Mouse (Mus musculus) hindbrain, embryonic 11.5 days (tissue): ENCODE measurements around the gene Car9. TPM values are rescaled to one million over a fixed set of nuclear protein-coding genes. Genes with fewer than 3 reads are reported as not detected.

Experiments used
- ATAC-seq: fragments of 200-750 bp; cut with Nextera tagmentation; 2 replicates; pipeline ENCODE4 v1.8.0; 2017; ENCODE audit warnings: mild to moderate bottlenecking, moderate TSS enrichment, moderate library complexity; ENCODE audit not compliant: low FRiP score
- DNase-seq: peaks from one replicate; pipeline ENCODE4 v3.0.0-alpha.2; 2015; ENCODE audit warnings: low spot score
- H3K27ac ChIP-seq: fragments of 300-500 bp; sonication (generic); 2 replicates; pipeline ENCODE4 v1.5.1; 2014; ENCODE audit warnings: mild to moderate bottlenecking, low read depth, low read length
- H3K27me3 ChIP-seq: fragments of 300-500 bp; sonication (generic); 2 replicates; pipeline ENCODE4 v1.6.1; 2014; ENCODE audit warnings: mild to moderate bottlenecking, low read length, moderate library complexity, mixed read lengths; ENCODE audit not compliant: control insufficient read depth, insufficient read depth
- H3K36me3 ChIP-seq: fragments of 300-500 bp; sonication (generic); 2 replicates; pipeline ENCODE4 v1.6.1; 2014; ENCODE audit warnings: mild to moderate bottlenecking, low read length, moderate library complexity, mixed read lengths; ENCODE audit not compliant: control insufficient read depth, insufficient read depth
- H3K4me1 ChIP-seq: fragments of 300-500 bp; sonication (generic); replicated peaks from 2 replicates; pipeline ENCODE4 v1.6.1; 2014; ENCODE audit warnings: low read length, mixed read lengths; ENCODE audit not compliant: control insufficient read depth, insufficient read depth
- H3K4me2 ChIP-seq: fragments of 300-500 bp; sonication (generic); replicated peaks from 2 replicates; pipeline ENCODE4 v1.6.1; 2014; ENCODE audit warnings: mild to moderate bottlenecking, low read depth, low read length
- H3K4me3 ChIP-seq: fragments of 300-500 bp; sonication (generic); 2 replicates; pipeline ENCODE4 v1.5.1; 2014; ENCODE audit warnings: low read depth, low read length
- H3K9ac ChIP-seq: fragments of 300-500 bp; sonication (generic); 2 replicates; pipeline ENCODE4 v1.6.1; 2014; ENCODE audit warnings: low read depth, low read length
- H3K9me3 ChIP-seq: fragments of 300-500 bp; sonication (generic); 2 replicates; pipeline ENCODE4 v1.6.1; 2016; ENCODE audit warnings: low read length; ENCODE audit not compliant: control insufficient read depth
- WGBS: fragments of 180-500 bp; shearing (Covaris S2); extraction: QIAGEN DNeasy Blood & Tissue Kit; methylation state at CpG from one replicate; pipeline ENCODE4 v1.1.7; 2014; 5-methylcytosine and 5-hydroxymethylcytosine counted together
- polyA plus RNA-seq: library from polyadenylated mRNA; unstranded; fragments of >200 nt; fragmentation: Nextera tagmentation; extraction: Ambion mirVana; gene quantifications from 2 replicates; pipeline ENCODE4 v1.2.1, GENCODE M21; 2014

The Car9 gene
- polyA plus RNA-seq, 1 experiment from 2014 or later: 0.79 TPM

GRCm38 (mm10) chr4:43497946-43498345 lies 8.8 kb upstream of the Car9 start:
- Histone ChIP-seq H3K9me3 (no peaks in the 10 kb centered on the region), H3K27me3 (no peaks in the 10 kb centered on the region), H3K9ac (no peak overlapping the region), H3K4me2 (peak overlapping the region; percentile 74), H3K36me3 (no peaks in the 10 kb centered on the region), H3K4me3 (peak overlapping the region; percentile 54; the same call in 1 of the 2 replicates), H3K27ac (no peak overlapping the region), H3K4me1 (peaks cover 5% of the 10 kb centered on the region; the same call in 1 of the 2 replicates)
- WGBS: 73% methylated on average over 4 of the region's 4 CpGs
- DNase-seq (no peak), ATAC-seq (no peak)

GRCm38 (mm10) chr4:43498983-43499382 lies 7.8 kb upstream of the Car9 start:
- peak; percentile 58 for DNase-seq
- Histone ChIP-seq H3K36me3 (no peaks in the 10 kb centered on the region), H3K27ac (no peak overlapping the region), H3K9me3 (no peaks in the 10 kb centered on the region), H3K27me3 (no peaks in the 10 kb centered on the region), H3K4me3 (peak overlapping the region; percentile 54), H3K9ac (peak overlapping the region; percentile 56), H3K4me2 (peak overlapping the region; percentile 74), H3K4me1 (peaks cover 5% of the 10 kb centered on the region; the same call in 1 of the 2 replicates)
- WGBS: 13% methylated on average over 8 of the region's 8 CpGs
- ATAC-seq: peak; percentile 61; the same call in 1 of the 2 replicates

- DNase-seq: peak; percentile 93
- ATAC-seq: peak; percentile 85
- peak within 1 kb of the TSS; percentile 56 for H3K9ac ChIP-seq
- H3K9me3 ChIP-seq: no peaks in the 10 kb centered on the region
- peak within 1 kb of the TSS; percentile 54 for H3K4me3 ChIP-seq
- peaks cover 5% of the 10 kb centered on the region; the same call in 1 of the 2 replicates for H3K4me1 ChIP-seq
- H3K27ac ChIP-seq: no peak within 1 kb of the TSS
- H3K4me2 ChIP-seq: peak within 1 kb of the TSS; percentile 74
- no peaks in the 10 kb centered on the region for H3K36me3 ChIP-seq
- WGBS: 8% methylated on average over 50 of the region's 50 CpGs
- no peaks in the 10 kb centered on the region for H3K27me3 ChIP-seq
Measured at GRCm38 (mm10) chr4:43499407-43500333, 7.1 kb upstream of the Car9 start, which contains the start of gene Arhgef39. TSS of gene Arhgef39 (minus strand) at chr4:43499695.

GRCm38 (mm10) chr4:43503041-43503440 lies 3.7 kb upstream of the Car9 start:
- WGBS: 78% methylated on average over 2 of the region's 2 CpGs
- Histone ChIP-seq H3K27me3 (peaks cover 4% of the 10 kb centered on the region; the same call in 1 of the 2 replicates), H3K4me3 (no peak overlapping the region), H3K4me2 (no peak overlapping the region), H3K4me1 (0 out of 2 replicates have a peak, but pooled peaks cover 5% of the 10 kb centered on the region), H3K9ac (no peak overlapping the region), H3K27ac (no peak overlapping the region), H3K9me3 (no peaks in the 10 kb centered on the region), H3K36me3 (no peaks in the 10 kb centered on the region)
- ATAC-seq: no peak
- no peak for DNase-seq

GRCm38 (mm10) chr4:43503506-43503905 lies 3.3 kb upstream of the Car9 start:
- WGBS: 79% methylated on average over 6 of the region's 6 CpGs
- DNase-seq: no peak
- Histone ChIP-seq H3K9ac (no peak overlapping the region), H3K4me2 (no peak overlapping the region), H3K4me1 (0 out of 2 replicates have a peak, but pooled peaks cover 5% of the 10 kb centered on the region), H3K4me3 (no peak overlapping the region), H3K27ac (no peak overlapping the region), H3K27me3 (peaks cover 4% of the 10 kb centered on the region; the same call in 1 of the 2 replicates), H3K36me3 (no peaks in the 10 kb centered on the region), H3K9me3 (no peaks in the 10 kb centered on the region)
- no peak for ATAC-seq

GRCm38 (mm10) chr4:43504269-43504668 lies 2.5 kb upstream of the Car9 start:
- H3K27me3 ChIP-seq: peaks cover 4% of the 10 kb centered on the region; the same call in 1 of the 2 replicates
- no peak overlapping the region for H3K27ac ChIP-seq
- no peaks in the 10 kb centered on the region for H3K36me3 ChIP-seq
- no peak overlapping the region for H3K9ac ChIP-seq
- ATAC-seq: no peak
- H3K4me2 ChIP-seq: no peak overlapping the region
- H3K4me1 ChIP-seq: 0 out of 2 replicates have a peak, but pooled peaks cover 4% of the 10 kb centered on the region
- H3K9me3 ChIP-seq: no peaks in the 10 kb centered on the region
- no peak overlapping the region for H3K4me3 ChIP-seq
- WGBS: 85% methylated on average over 4 of the region's 4 CpGs
- no peak for DNase-seq

DNA sequence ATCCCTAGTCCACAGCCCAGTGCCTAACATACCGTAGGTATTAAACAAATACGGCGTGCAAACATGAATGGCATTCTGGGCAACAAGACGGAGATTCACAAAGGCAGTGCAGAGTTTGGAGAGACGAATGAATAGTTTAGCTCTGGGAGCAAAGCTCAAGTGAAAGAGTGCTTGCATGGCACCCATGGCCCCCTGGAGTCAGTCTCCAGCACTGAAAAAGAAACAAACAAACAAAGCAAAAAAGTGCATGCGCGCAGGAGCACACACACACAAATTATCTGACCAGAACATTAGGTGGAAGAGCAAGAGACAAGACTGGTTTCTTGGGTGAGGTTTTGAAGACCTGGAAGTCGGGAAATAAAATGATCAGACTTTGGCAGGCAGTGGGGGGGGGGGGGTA lies 692 bp upstream of the Car9 start:
- H3K4me1 ChIP-seq: 0 out of 2 replicates have a peak, but pooled peaks cover 4% of the 10 kb centered on the region
- ATAC-seq (no peak), DNase-seq (no peak)
- H3K36me3 ChIP-seq: no peaks in the 10 kb centered on the region
- H3K27me3 ChIP-seq: peaks cover 4% of the 10 kb centered on the region; the same call in 1 of the 2 replicates
- WGBS: 73% methylated on average over 8 of the region's 8 CpGs
- no peaks in the 10 kb centered on the region for H3K9me3 ChIP-seq
- H3K4me2 ChIP-seq: no peak overlapping the region
- no peak overlapping the region for H3K9ac ChIP-seq
- no peak overlapping the region for H3K27ac ChIP-seq
- no peak overlapping the region for H3K4me3 ChIP-seq

DNA sequence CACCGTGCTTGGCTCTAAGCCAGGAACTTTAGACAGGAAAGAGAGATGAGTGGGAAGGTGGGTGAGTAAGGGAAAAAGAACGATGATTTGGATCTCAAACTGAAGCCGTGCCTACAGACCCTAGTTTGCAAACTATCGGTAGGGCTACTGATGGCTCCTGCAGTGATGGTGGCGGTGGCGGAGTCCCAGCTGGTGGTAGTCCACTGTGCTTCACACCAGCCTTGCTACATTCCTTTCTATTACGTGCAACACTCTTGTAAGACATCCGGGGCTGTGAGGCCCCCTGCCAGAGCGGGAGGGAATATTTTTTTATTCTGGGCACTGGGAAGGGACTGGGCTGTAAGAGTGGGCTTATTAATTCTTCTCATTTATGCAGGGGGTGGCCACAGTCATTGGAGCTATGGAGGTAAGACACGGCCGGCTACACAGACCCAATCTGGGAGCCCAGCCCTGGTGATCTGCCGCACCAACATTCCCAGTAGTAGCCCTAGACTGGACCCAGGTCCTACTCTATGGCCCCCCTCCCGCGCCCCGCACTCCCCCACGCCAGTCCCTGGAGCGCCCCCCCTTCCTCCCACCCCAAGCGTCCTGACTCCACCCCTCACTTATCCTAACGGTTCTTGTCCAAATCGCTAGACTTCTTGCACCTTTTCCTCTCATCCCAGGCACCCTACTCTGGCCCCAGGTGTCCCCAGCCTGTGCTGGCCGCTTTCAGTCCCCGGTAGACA lies 1.3 kb downstream of the Car9 start:
- no peak for DNase-seq
- H3K9ac ChIP-seq: peak overlapping the region; percentile 44; the same call in 1 of the 2 replicates
- H3K9me3 ChIP-seq: no peaks in the 10 kb centered on the region
- peak overlapping the region; percentile 48 for H3K4me2 ChIP-seq
- peak; percentile 27; the same call in 1 of the 2 replicates for ATAC-seq
- peaks cover 4% of the 10 kb centered on the region; the same call in 1 of the 2 replicates for H3K27me3 ChIP-seq
- H3K27ac ChIP-seq: no peak overlapping the region
- 0 out of 2 replicates have a peak, but pooled peaks cover 4% of the 10 kb centered on the region for H3K4me1 ChIP-seq
- H3K36me3 ChIP-seq: no peaks in the 10 kb centered on the region
- H3K4me3 ChIP-seq: peak overlapping the region; percentile 19
- whole genome bisulfite sequencing: 9% methylated on average over 21 of the region's 22 CpGs
